In genomic region chr16:89917404-89917803, GRCm38 (mm10) we compare ENCODE assay signal across 23 mouse cellular contexts.
DNase-seq lines count a peak whose midpoint lies in the region; ATAC-seq and TF ChIP-seq lines count a peak whose summit lies in the region.
"Had no signal": no experiment of that assay in that cellular context is flagged by ENCODE, and none has a peak within 500 bp of the region (broad histone marks: within the 10 kb centered on the region; RNA-seq: fewer than 3 reads in every experiment).

No protein-coding gene starts in this region.

- peak; percentile 30 for TF ChIP-seq CTCF in layer of hippocampus, adult 2 months (conservative IDR thresholded peaks at IDR 0.05)

- DNase-seq in layer of hippocampus, adult 2 months (ENCODE audit: low spot score in 2 of 2), result peak in 1 of 2 experiments; percentile 44
- no peak for DNase-seq in layer of hippocampus, adult 11-12 months (ENCODE audit: low spot score)
- no peak for DNase-seq in neural tube, embryonic 10.5 days (ENCODE audit: extremely low spot score, low spot score)
- peak; percentile 78 to 85 for DNase-seq in cerebellum, postnatal 10 days
- no peak for DNase-seq in urinary bladder, postnatal 14 days (ENCODE audit: low spot score)
- DNase-seq: adrenal gland, adult 8-10 months; kidney, adult 9 months; kidney, postnatal 14 days; lung, adult 18-20 months; lung, postnatal 14 days; right cerebral cortex, postnatal 4 days; thymus, adult 18-20 months; thymus, postnatal 4 days had no signal

- H3K4me3 ChIP-seq in layer of hippocampus, adult 2 months, result peak overlapping the region; percentile 22; the same call in 1 of the 2 replicates
- H3K4me3 ChIP-seq in neural tube, embryonic 14.5 days (ENCODE audit: low read depth, low read length), result no peak overlapping the region
- no peak overlapping the region for H3K4me3 ChIP-seq in limb, embryonic 15.5 days
- H3K4me3 ChIP-seq: embryonic facial prominence, embryonic 12.5 days; liver, embryonic 12.5 days; midbrain, embryonic 12.5 days; neural tube, embryonic 12.5 days had no signal

- ATAC-seq in neural tube, embryonic 14.5 days (ENCODE audit: low read depth), result 0 out of 2 replicates have a peak, but pooled peaks have one; percentile 18
- ATAC-seq in limb, embryonic 15.5 days (ENCODE audit: insufficient number of reproducible peaks, low FRiP score, low TSS enrichment, low read depth), result no peak
- ATAC-seq: activated CD4-positive, CD25-positive, alpha-beta regulatory T cell, adult 4 months; hindbrain, embryonic 16.5 days; intestine, embryonic 16.5 days; liver, embryonic 12.5 days had no signal

- WGBS in neural tube, embryonic 14.5 days, result 83% methylated on average over 15 of the region's 15 CpGs
- WGBS in limb, embryonic 15.5 days, result 59% methylated on average over 15 of the region's 15 CpGs

- no peaks in the 10 kb centered on the region for H3K27me3 ChIP-seq in neural tube, embryonic 14.5 days (ENCODE audit: control insufficient read depth, insufficient read depth, low read length)
- H3K27me3 ChIP-seq in limb, embryonic 15.5 days, result no peaks in the 10 kb centered on the region
- H3K27me3 ChIP-seq: embryonic facial prominence, embryonic 12.5 days; liver, embryonic 12.5 days; midbrain, embryonic 12.5 days; neural tube, embryonic 12.5 days had no signal

- H3K9me3 ChIP-seq in neural tube, embryonic 14.5 days (ENCODE audit: control insufficient read depth, low read length), result no peaks in the 10 kb centered on the region
- no peaks in the 10 kb centered on the region for H3K9me3 ChIP-seq in limb, embryonic 15.5 days
- H3K9me3 ChIP-seq: embryonic facial prominence, embryonic 12.5 days; liver, embryonic 12.5 days; midbrain, embryonic 12.5 days; neural tube, embryonic 12.5 days had no signal

- no peaks in the 10 kb centered on the region for H3K4me1 ChIP-seq in neural tube, embryonic 14.5 days (ENCODE audit: control insufficient read depth, insufficient read depth, low read length)
- H3K4me1 ChIP-seq in limb, embryonic 15.5 days, result peaks cover 25% of the 10 kb centered on the region
- H3K4me1 ChIP-seq: liver, embryonic 12.5 days had no signal

- peak overlapping the region; percentile 74 for H3K27ac ChIP-seq in layer of hippocampus, adult 2 months
- H3K27ac ChIP-seq in neural tube, embryonic 14.5 days (ENCODE audit: low read depth, low read length), result no peak overlapping the region
- H3K27ac ChIP-seq in limb, embryonic 15.5 days, result no peak overlapping the region
- H3K27ac ChIP-seq: embryonic facial prominence, embryonic 12.5 days; liver, embryonic 12.5 days; midbrain, embryonic 12.5 days; neural tube, embryonic 12.5 days had no signal

- no peaks in the 10 kb centered on the region for H3K36me3 ChIP-seq in neural tube, embryonic 14.5 days (ENCODE audit: control insufficient read depth, insufficient read depth, low read length)
- no peaks in the 10 kb centered on the region for H3K36me3 ChIP-seq in limb, embryonic 15.5 days
- H3K36me3 ChIP-seq: embryonic facial prominence, embryonic 12.5 days; liver, embryonic 12.5 days; midbrain, embryonic 12.5 days; neural tube, embryonic 12.5 days had no signal

- H3K9ac ChIP-seq in neural tube, embryonic 14.5 days (replicated peaks; ENCODE audit: low read depth, low read length), result no peak overlapping the region
- no peak overlapping the region for H3K9ac ChIP-seq in limb, embryonic 15.5 days
- H3K9ac ChIP-seq: embryonic facial prominence, embryonic 12.5 days; liver, embryonic 12.5 days; midbrain, embryonic 12.5 days; neural tube, embryonic 12.5 days had no signal

- H3K4me2 ChIP-seq in neural tube, embryonic 14.5 days (ENCODE audit: low read depth, low read length), result no peak overlapping the region
- H3K4me2 ChIP-seq in limb, embryonic 15.5 days, result peak overlapping the region; percentile 31; the same call in 1 of the 2 replicates
- H3K4me2 ChIP-seq: embryonic facial prominence, embryonic 12.5 days; heart, embryonic 11.5 days; liver, embryonic 12.5 days; midbrain, embryonic 12.5 days; neural tube, embryonic 12.5 days had no signal

Comparison
In these comparisons a context has a peak if more than half of its experiments do, and no peak if none do; other contexts are left out.
1. DNase-seq: peak in cerebellum, postnatal 10 days (2 of 2); none in layer of hippocampus, adult 11-12 months (single experiment), neural tube, embryonic 10.5 days (single experiment) and urinary bladder, postnatal 14 days (single experiment).